Mouse (Mus musculus): ENCODE results near the gene Pafah2. TPM values are rescaled to one million over a fixed set of nuclear protein-coding genes. Genes with fewer than 3 reads are reported as not detected.

Pafah2 gene
- polyA plus RNA-seq, 1 experiment = 8.9 TPM

DNA sequence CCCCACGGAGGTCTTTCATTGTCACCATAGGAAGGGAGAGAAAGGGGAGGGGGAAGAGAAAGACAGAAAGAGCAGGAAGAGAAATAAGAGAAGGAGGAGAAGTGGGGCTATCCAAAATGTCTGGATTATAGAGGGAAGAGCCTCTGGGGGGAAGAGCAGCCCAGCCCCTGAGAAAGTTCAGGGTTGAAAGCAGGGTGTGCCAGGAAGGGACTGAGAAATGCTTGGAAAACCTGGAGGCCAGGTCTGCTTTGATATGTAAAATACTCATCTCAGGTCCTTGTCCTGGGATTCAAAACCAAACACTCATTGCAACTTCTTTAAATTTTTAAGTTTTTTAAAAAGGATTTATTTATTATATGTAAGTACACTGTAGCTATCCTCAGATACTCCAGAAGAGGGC lies 4.5 kb upstream of the Pafah2 start:
- H3K27ac ChIP-seq (ENCODE audit: insufficient read depth, low read length) = no peak overlapping the region
- peaks cover 2% of the 10 kb centered on the region; the same call in 1 of the 2 replicates for H3K4me1 ChIP-seq (ENCODE audit: control insufficient read depth, insufficient read depth, low read length)
- H3K4me3 ChIP-seq (ENCODE audit: insufficient read depth, low read length) = no peak overlapping the region
- TF ChIP-seq POLR2A (IDR thresholded peaks at IDR 0.05; ENCODE audit: extremely low read depth, insufficient read depth, low read length) (no peak), CTCF (IDR thresholded peaks at IDR 0.05; ENCODE audit: extremely low read depth, insufficient read depth, low read length) (no peak)

DNA sequence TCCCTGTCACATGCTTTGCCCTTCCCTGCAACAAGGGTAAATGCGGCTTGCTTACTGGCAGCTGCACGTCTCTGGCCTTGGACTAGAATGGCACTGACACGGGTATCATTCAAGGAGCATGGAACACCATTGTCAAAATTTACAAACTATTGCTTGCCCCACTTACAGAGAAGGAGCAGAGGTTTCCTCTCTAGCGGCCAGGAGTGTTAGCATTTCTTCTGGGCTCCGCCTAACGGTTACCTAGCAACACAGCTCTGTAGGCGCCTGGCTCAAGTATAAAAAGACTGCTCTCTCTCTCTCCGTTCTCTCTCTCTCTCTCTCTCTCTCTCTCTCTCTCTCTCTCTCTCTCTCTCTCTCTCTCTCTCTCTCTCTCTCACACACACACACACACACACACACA lies 3.5 kb upstream of the Pafah2 start:
- Histone ChIP-seq H3K4me1 (ENCODE audit: control insufficient read depth, insufficient read depth, low read length) (peaks cover 2% of the 10 kb centered on the region; the same call in 1 of the 2 replicates), H3K4me3 (ENCODE audit: insufficient read depth, low read length) (no peak overlapping the region), H3K27ac (ENCODE audit: insufficient read depth, low read length) (no peak overlapping the region)
- TF ChIP-seq POLR2A (IDR thresholded peaks at IDR 0.05; ENCODE audit: extremely low read depth, insufficient read depth, low read length) (no peak), CTCF (IDR thresholded peaks at IDR 0.05; ENCODE audit: extremely low read depth, insufficient read depth, low read length) (no peak)

DNA sequence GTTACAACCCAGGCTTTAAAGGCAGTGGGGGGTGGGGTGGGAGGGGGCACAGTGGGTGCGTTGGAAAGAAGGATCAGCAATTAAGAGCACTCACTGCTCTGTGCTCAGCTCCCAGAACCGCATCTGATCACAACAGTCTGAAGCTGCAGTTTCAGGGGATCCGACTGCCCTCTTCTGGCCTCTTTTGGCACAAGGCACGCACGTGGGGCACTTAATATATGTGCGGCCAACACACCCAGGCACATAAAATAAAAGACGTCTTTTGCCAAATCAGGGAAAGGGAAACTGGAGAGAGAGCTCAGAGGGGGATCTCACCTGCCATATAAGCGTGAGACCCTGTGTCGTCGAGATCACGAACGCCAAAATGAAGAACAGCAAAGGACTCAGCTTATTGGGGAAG lies 3.1 kb upstream of the Pafah2 start:
- Histone ChIP-seq H3K27ac (ENCODE audit: insufficient read depth, low read length) (no peak overlapping the region), H3K4me1 (ENCODE audit: control insufficient read depth, insufficient read depth, low read length) (peaks cover 2% of the 10 kb centered on the region)

DNA sequence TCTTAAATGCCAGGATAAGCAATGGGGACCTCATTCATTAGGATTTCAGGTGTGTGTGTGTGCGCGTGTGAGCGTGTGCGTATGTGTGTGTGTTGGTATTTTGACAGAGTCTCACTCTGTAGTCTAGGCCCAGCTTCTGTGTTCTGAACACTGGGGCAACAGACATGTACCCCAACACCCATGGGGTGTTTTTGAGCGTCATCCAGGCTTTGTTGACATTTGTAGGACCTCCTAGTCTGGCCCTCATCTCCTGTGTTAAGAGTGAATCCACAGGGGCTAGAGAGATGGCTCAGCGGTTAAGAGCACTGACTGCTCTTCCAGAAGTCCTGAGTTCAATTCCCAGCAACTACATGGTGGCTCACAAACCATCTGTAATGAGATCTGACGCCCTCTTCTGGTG lies 978 bp upstream of the Pafah2 start:
- H3K27ac ChIP-seq (ENCODE audit: insufficient read depth, low read length) = no peak overlapping the region
- H3K4me3 ChIP-seq (ENCODE audit: insufficient read depth, low read length) = no peak overlapping the region; the same call in 1 of the 2 replicates
- peaks cover 3% of the 10 kb centered on the region for H3K4me1 ChIP-seq (ENCODE audit: control insufficient read depth, insufficient read depth, low read length)
- no peak for TF ChIP-seq POLR2A (IDR thresholded peaks at IDR 0.05; ENCODE audit: extremely low read depth, insufficient read depth, low read length)
- no peak for TF ChIP-seq CTCF (IDR thresholded peaks at IDR 0.05; ENCODE audit: extremely low read depth, insufficient read depth, low read length)

More for the DNA sequence above, 3.1 kb upstream of the Pafah2 start:
- H3K4me3 ChIP-seq (ENCODE audit: insufficient read depth, low read length) = no peak overlapping the region
- TF ChIP-seq CTCF (IDR thresholded peaks at IDR 0.05; ENCODE audit: extremely low read depth, insufficient read depth, low read length) (peak; percentile 28), POLR2A (IDR thresholded peaks at IDR 0.05; ENCODE audit: extremely low read depth, insufficient read depth, low read length) (no peak)

DNA sequence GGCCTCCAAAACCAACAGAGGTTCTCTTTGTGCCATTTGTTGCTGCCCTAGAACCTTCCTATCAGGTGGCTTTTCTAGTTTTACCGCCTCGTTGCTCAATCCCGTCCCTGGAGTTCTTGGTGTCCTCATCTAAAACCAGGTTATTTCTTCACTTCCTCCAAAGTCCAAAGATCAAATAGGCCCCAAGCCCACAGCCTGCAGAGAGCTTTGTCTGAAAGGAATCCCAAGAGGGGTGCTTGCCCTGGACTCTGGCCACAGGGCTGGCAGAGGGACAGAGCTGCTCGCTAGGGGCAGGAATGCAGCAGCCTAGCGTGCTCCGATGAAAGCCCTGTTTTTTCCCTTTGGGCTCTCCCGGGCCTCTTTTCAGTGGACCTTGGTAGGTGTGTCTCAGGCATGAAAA lies 1.0 kb downstream of the Pafah2 start:
- Histone ChIP-seq H3K4me3 (ENCODE audit: insufficient read depth, low read length) (no peak overlapping the region; the same call in 1 of the 2 replicates), H3K4me1 (ENCODE audit: control insufficient read depth, insufficient read depth, low read length) (peaks cover 8% of the 10 kb centered on the region), H3K27ac (ENCODE audit: insufficient read depth, low read length) (peak overlapping the region; percentile 69)
- TF ChIP-seq CTCF (IDR thresholded peaks at IDR 0.05; ENCODE audit: extremely low read depth, insufficient read depth, low read length) = no peak
- TF ChIP-seq POLR2A (IDR thresholded peaks at IDR 0.05; ENCODE audit: extremely low read depth, insufficient read depth, low read length) = no peak

DNA sequence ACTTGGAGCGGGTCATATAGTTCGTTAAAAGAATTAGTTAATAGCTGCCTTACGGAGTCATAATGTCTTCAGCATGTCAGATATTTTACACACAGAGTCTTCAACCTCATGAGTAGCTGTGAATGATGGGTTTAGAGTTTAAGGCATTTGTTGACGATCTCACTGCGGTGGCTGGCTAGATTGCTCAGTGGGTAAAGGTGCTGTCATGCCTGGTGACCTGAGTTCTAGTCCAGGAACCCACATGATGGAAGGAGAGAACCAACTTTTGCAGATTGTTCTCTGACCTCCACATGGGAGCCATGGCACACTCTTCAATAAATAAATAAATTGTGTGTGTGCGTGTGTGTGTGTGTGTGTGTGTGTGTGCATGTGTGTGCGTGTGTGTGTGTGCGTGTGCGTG lies 1.6 kb downstream of the Pafah2 start:
- Histone ChIP-seq H3K4me1 (ENCODE audit: control insufficient read depth, insufficient read depth, low read length) (peaks cover 10% of the 10 kb centered on the region), H3K27ac (ENCODE audit: insufficient read depth, low read length) (no peak overlapping the region), H3K4me3 (ENCODE audit: insufficient read depth, low read length) (no peak overlapping the region)
- TF ChIP-seq POLR2A (IDR thresholded peaks at IDR 0.05; ENCODE audit: extremely low read depth, insufficient read depth, low read length) (no peak), CTCF (IDR thresholded peaks at IDR 0.05; ENCODE audit: extremely low read depth, insufficient read depth, low read length) (no peak)

DNA sequence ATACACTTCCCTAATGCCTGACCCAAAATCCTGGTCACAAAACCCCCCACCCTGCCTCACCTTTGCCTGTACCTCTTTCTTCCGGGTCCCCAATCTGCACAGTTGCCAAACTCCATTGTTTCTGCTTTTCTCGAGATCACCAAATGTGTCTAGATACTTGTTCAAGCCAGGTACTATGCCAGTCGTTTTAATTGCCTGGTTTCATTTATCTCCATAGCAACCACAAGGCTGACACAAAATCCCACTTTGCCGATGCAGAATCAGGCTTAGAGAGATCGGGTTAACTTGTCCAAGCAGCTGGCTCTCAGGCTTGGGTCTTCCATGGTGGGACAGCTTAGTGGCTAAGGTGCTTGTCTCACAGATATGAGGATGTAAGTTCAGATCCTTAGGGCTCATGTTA lies 4.1 kb downstream of the Pafah2 start:
- Histone ChIP-seq H3K27ac (ENCODE audit: insufficient read depth, low read length) (peak overlapping the region; percentile 21; the same call in 1 of the 2 replicates), H3K4me3 (ENCODE audit: insufficient read depth, low read length) (no peak overlapping the region), H3K4me1 (ENCODE audit: control insufficient read depth, insufficient read depth, low read length) (peaks cover 14% of the 10 kb centered on the region)
- TF ChIP-seq POLR2A (IDR thresholded peaks at IDR 0.05; ENCODE audit: extremely low read depth, insufficient read depth, low read length) (no peak), CTCF (IDR thresholded peaks at IDR 0.05; ENCODE audit: extremely low read depth, insufficient read depth, low read length) (no peak)

DNA sequence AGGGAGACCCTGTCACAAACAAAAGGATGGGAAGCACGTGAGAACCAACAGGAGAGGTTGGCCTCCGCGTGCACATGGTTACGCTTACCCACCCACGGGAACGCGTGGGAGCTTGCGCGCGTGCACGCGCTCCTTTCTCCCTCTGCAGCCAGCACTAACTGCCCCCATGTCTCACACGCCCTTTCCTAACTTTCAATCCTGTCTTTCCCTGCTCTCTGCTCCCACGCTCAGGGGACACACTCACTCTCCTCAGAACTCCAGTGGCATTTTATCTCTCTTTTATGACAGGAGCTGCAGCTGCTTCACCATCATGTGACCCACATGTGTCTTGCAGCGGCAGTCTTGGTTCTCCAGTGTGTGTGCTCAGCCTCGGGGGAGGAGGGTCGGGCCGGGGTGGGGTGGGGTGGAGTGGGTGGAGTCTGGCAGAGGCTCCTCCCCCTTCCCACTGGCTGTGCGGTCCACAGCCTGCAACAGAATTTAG lies 5.1 kb downstream of the Pafah2 start:
- peak overlapping the region; percentile 73; the same call in 1 of the 2 replicates for H3K27ac ChIP-seq (ENCODE audit: insufficient read depth, low read length)
- TF ChIP-seq POLR2A (IDR thresholded peaks at IDR 0.05; ENCODE audit: extremely low read depth, insufficient read depth, low read length) = peak; percentile 33; the same call in 1 of the 2 replicates
- TF ChIP-seq CTCF (IDR thresholded peaks at IDR 0.05; ENCODE audit: extremely low read depth, insufficient read depth, low read length) = no peak
- H3K4me1 ChIP-seq (ENCODE audit: control insufficient read depth, insufficient read depth, low read length) = peaks cover 14% of the 10 kb centered on the region
- peak overlapping the region; percentile 3 for H3K4me3 ChIP-seq (ENCODE audit: insufficient read depth, low read length)

DNA sequence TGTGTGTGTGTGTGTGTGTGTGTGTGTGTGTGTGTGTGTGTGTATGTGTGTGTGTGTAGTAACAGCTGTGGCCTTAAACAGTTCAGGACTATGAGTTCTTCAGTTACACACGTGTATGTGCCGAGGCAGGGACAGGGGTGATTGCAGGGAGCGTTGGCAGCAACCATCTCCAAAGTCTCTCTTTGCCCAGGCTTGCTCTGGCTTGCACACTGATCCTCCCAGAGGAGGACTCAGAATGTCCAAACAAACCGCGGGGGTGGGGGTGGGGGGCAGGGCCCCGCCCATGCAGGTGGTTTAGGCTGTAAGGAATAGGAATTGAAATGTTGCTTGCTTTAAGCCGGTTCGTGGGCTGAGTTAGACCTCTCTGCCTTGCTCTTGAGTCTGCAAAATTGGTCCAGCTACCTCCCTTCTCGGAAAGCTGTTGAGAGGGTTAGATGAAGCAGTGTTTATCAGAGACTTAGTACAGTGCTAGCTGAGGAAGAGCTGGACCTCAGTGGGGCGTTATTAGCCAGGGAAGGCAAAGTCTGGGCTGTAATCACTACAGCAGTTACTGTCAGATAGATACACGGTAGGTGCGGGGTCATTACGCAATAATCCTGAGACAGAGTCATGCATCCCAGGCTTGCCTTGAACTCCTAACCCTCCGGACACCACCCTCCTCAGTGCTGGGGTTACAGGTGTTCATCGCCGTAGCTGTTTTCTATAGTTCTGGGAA lies 5.9 kb downstream of the Pafah2 start:
- TF ChIP-seq CTCF (IDR thresholded peaks at IDR 0.05; ENCODE audit: extremely low read depth, insufficient read depth, low read length) (no peak), POLR2A (IDR thresholded peaks at IDR 0.05; ENCODE audit: extremely low read depth, insufficient read depth, low read length) (no peak)
- Histone ChIP-seq H3K4me3 (ENCODE audit: insufficient read depth, low read length) (no peak overlapping the region), H3K4me1 (ENCODE audit: control insufficient read depth, insufficient read depth, low read length) (peaks cover 14% of the 10 kb centered on the region), H3K27ac (ENCODE audit: insufficient read depth, low read length) (peak overlapping the region; percentile 73; the same call in 1 of the 2 replicates)
